Comparison of ENCODE assay signal across 10 mouse cellular contexts in genomic region chr2:75669491-75670445, GRCm38 (mm10). TPM values are rescaled to one million over a fixed set of nuclear protein-coding genes. Genes with fewer than 3 reads are reported as not detected.
DNase-seq lines count a peak whose midpoint lies in the region; ATAC-seq lines count a peak whose summit lies in the region.
"Had no signal": no experiment of that assay in that cellular context is flagged by ENCODE, and none has a peak within 500 bp of the region (broad histone marks: within the 10 kb centered on the region; RNA-seq: fewer than 3 reads in every experiment).

No protein-coding gene starts in this region.

- DNase-seq in adrenal gland, postnatal 25 days = peak; percentile 28
- DNase-seq in adrenal gland, adult 18-20 months (ENCODE audit: low spot score in 2 of 2) = no peak
- DNase-seq in neural tube, embryonic 10.5 days (ENCODE audit: extremely low spot score, low spot score) = peak; percentile 49
- peak; percentile 44 for DNase-seq in induced T-regulatory cell, adult 2 months (ENCODE audit: low read depth)
- DNase-seq in layer of hippocampus, postnatal 36 days = no peak
- DNase-seq in urinary bladder, postnatal 36 days (ENCODE audit: low spot score in 2 of 2) = no peak
- DNase-seq: heart, adult 18-20 months; thymus, adult 2 months had no signal

- H3K4me3 ChIP-seq in neural tube, embryonic 15.5 days (replicated peaks) = no peak overlapping the region
- H3K4me3 ChIP-seq in stomach, embryonic 16.5 days (replicated peaks; ENCODE audit: low read length) = no peak overlapping the region

- H3K9ac ChIP-seq in neural tube, embryonic 15.5 days (replicated peaks) = no peak overlapping the region
- no peak overlapping the region for H3K9ac ChIP-seq in stomach, embryonic 16.5 days (ENCODE audit: low read length)

- no peaks in the 10 kb centered on the region for H3K4me1 ChIP-seq in neural tube, embryonic 15.5 days
- no peaks in the 10 kb centered on the region for H3K4me1 ChIP-seq in stomach, embryonic 16.5 days (ENCODE audit: control insufficient read depth, insufficient read depth, low read length)

- peaks cover 4% of the 10 kb centered on the region for H3K36me3 ChIP-seq in neural tube, embryonic 15.5 days
- no peaks in the 10 kb centered on the region for H3K36me3 ChIP-seq in stomach, embryonic 16.5 days (ENCODE audit: control insufficient read depth, insufficient read depth, low read length)

- H3K4me2 ChIP-seq in neural tube, embryonic 15.5 days = no peak overlapping the region
- H3K4me2 ChIP-seq in stomach, embryonic 16.5 days (ENCODE audit: low read depth, low read length) = no peak overlapping the region

- no peak overlapping the region for H3K27ac ChIP-seq in neural tube, embryonic 15.5 days (replicated peaks)
- no peak overlapping the region for H3K27ac ChIP-seq in stomach, embryonic 16.5 days (ENCODE audit: low read length)

- H3K27me3 ChIP-seq in neural tube, embryonic 15.5 days (replicated peaks) = no peaks in the 10 kb centered on the region
- H3K27me3 ChIP-seq in stomach, embryonic 16.5 days (ENCODE audit: control insufficient read depth, insufficient read depth, low read length) = no peaks in the 10 kb centered on the region

- no peaks in the 10 kb centered on the region for H3K9me3 ChIP-seq in neural tube, embryonic 15.5 days (replicated peaks)
- no peaks in the 10 kb centered on the region for H3K9me3 ChIP-seq in stomach, embryonic 16.5 days (replicated peaks; ENCODE audit: control insufficient read depth, low read length)

- no peak for ATAC-seq in neural tube, embryonic 15.5 days (ENCODE audit: low FRiP score)
- 0 out of 2 replicates have a peak, but pooled peaks have one; percentile 30 for ATAC-seq in stomach, embryonic 16.5 days (ENCODE audit: insufficient read depth, low FRiP score)

- WGBS in neural tube, embryonic 15.5 days = 47% methylated on average over 14 of the region's 14 CpGs
- 39% methylated on average over 14 of the region's 14 CpGs for WGBS in stomach, embryonic 16.5 days

RNA-seq across cellular contexts. Expression of gene Hnrnpa3, which starts 10.7 kb away (rescaled TPM):
- total RNA-seq in adrenal gland, postnatal 25 days (2021) = 426 and 454 TPM in 2 replicates
- total RNA-seq in adrenal gland, adult 18-20 months (2021) = 100 to 1,000 TPM; 323 to 382 TPM
- 171 and 210 TPM in 2 replicates for polyA plus RNA-seq in neural tube, embryonic 15.5 days (2015; fragmentation: Nextera tagmentation; extraction: Ambion mirVana)
- 194 and 260 TPM in 2 replicates for polyA plus RNA-seq in stomach, embryonic 16.5 days (2015; fragmentation: Nextera tagmentation; extraction: Ambion mirVana)
- 100 to 1,000 TPM; 319 to 330 TPM for total RNA-seq in layer of hippocampus, postnatal 36 days (2021)

RNA-seq across cellular contexts. Expression of gene Nfe2l2, which starts 34.7 kb away (rescaled TPM):
- total RNA-seq in adrenal gland, postnatal 25 days (2021) = 106 TPM in 2 replicates
- 100 to 1,000 TPM; 102 to 116 TPM for total RNA-seq in adrenal gland, adult 18-20 months (2021)
- 12.1 and 23.3 TPM in 2 replicates for polyA plus RNA-seq in neural tube, embryonic 15.5 days (2015; fragmentation: Nextera tagmentation; extraction: Ambion mirVana)
- polyA plus RNA-seq in stomach, embryonic 16.5 days (2015; fragmentation: Nextera tagmentation; extraction: Ambion mirVana) = 128 and 142 TPM in 2 replicates
- 10 to 100 TPM; 11.4 to 13.5 TPM for total RNA-seq in layer of hippocampus, postnatal 36 days (2021)

Comparison
In these comparisons a context has a peak if more than half of its experiments do, and no peak if none do; other contexts are left out.
1. DNase-seq: peak in adrenal gland, postnatal 25 days (single experiment), neural tube, embryonic 10.5 days (single experiment) and induced T-regulatory cell, adult 2 months (single experiment); none in adrenal gland, adult 18-20 months (0 of 2), layer of hippocampus, postnatal 36 days (0 of 2) and urinary bladder, postnatal 36 days (0 of 2).